Mouse (Mus musculus) liver, postnatal 0 days (tissue): ENCODE data around the gene Hipk2.

ENCODE experiments used
- CTCF ChIP-seq: sonication (generic); IDR thresholded peaks from 2 replicates; pipeline ENCODE4 v1.5.1; 2016; ENCODE audit warnings: antibody characterized with exemption, low read depth
- EP300 ChIP-seq: IDR thresholded peaks from 2 replicates; pipeline ENCODE4 v1.6.1; 2016; ENCODE audit warnings: antibody characterized with exemption, low read depth, mild to moderate bottlenecking

DNA sequence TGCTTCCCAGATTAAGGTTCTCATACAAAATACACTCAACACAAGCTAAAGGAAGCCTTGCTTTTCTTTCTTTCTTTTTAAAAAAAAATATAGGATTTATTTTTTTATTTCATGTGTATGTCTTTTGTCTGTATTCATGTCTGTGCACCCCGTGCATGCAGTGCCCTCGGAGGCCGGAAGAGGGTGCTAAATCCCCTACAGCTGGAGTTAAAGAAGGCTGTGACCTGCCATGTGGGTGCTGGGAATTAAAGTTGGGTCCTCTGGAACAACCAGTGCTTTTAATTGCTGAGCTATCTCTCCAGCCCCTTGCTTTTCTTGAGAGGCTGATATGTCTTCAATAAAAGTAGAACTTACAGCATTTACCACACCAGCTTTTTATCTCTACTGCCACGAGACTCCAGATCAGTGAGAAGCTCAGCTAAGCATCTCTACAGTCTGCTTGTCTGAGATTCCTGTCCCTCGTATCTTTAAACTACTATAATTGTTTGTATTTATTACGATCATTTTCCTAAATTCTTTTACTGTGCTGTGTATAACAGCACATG lies 25.2 kb downstream of the Hipk2 start:
- TF ChIP-seq CTCF (no peak), EP300 (no peak)
